Mouse (Mus musculus): ENCODE measurements around the gene Ntm. TPM values are rescaled to one million over a fixed set of nuclear protein-coding genes. Genes with fewer than 3 reads are reported as not detected.

Gene Ntm
- polyA plus RNA-seq, 1 experiment = 0.32 TPM

GRCm38 (mm10) chr9:29439401-29439800 lies 523.5 kb downstream of the Ntm start:
- no peak for DNase-seq (ENCODE audit: low read depth, low spot score)
- 55% methylated on average over 5 of the region's 5 CpGs for WGBS

GRCm38 (mm10) chr9:29434611-29435010 lies 528.3 kb downstream of the Ntm start:
- DNase-seq (ENCODE audit: low read depth, low spot score) = no peak
- WGBS = 49% methylated on average over 6 of the region's 6 CpGs

GRCm38 (mm10) chr9:29433910-29434309 lies 529.0 kb downstream of the Ntm start:
- WGBS = 9% methylated on average over 4 of the region's 4 CpGs
- DNase-seq (ENCODE audit: low read depth, low spot score) = no peak

- DNase-seq (ENCODE audit: low read depth, low spot score) = no peak
- WGBS = 69% methylated on average over 7 of the region's 7 CpGs
These were observed 529.8 kb downstream of the Ntm start for GRCm38 (mm10) chr9:29433156-29433555.

- DNase-seq (ENCODE audit: low read depth, low spot score) = no peak
- WGBS = 78% methylated on average over 9 of the region's 9 CpGs
These were observed 531.4 kb downstream of the Ntm start for GRCm38 (mm10) chr9:29431590-29431989.

- WGBS = 77% methylated on average over 3 of the region's 3 CpGs
- DNase-seq (ENCODE audit: low read depth, low spot score) = no peak
These were observed 532.8 kb downstream of the Ntm start for GRCm38 (mm10) chr9:29430189-29430588.

GRCm38 (mm10) chr9:29428322-29428721 lies 534.6 kb downstream of the Ntm start:
- no peak for DNase-seq (ENCODE audit: low read depth, low spot score)

GRCm38 (mm10) chr9:29426261-29426660 lies 536.7 kb downstream of the Ntm start:
- 83% methylated on average over 2 of the region's 2 CpGs for WGBS
- DNase-seq (ENCODE audit: low read depth, low spot score) = no peak

More at GRCm38 (mm10) chr9:29428322-29428721, 534.6 kb downstream of the Ntm start:
- 43% methylated on average over 7 of the region's 7 CpGs for WGBS

- DNase-seq (ENCODE audit: low read depth, low spot score) = no peak
- WGBS = 69% methylated on average over 2 of the region's 2 CpGs
These were observed 547.4 kb downstream of the Ntm start for GRCm38 (mm10) chr9:29415578-29415977.

GRCm38 (mm10) chr9:29413126-29413525 lies 549.8 kb downstream of the Ntm start:
- 71% methylated on average over 4 of the region's 4 CpGs for WGBS
- no peak for DNase-seq (ENCODE audit: low read depth, low spot score)

GRCm38 (mm10) chr9:29412181-29412771 lies 550.7 kb downstream of the Ntm start:
- WGBS = 3% methylated on average over 60 of the region's 61 CpGs
- no peak for DNase-seq (ENCODE audit: low read depth, low spot score)

- DNase-seq (ENCODE audit: low read depth, low spot score) = no peak
- 2% methylated on average over 40 of the region's 40 CpGs for WGBS
These were observed 551.3 kb downstream of the Ntm start for GRCm38 (mm10) chr9:29411408-29412180.

GRCm38 (mm10) chr9:29410728-29411407 lies 552.1 kb downstream of the Ntm start:
- WGBS = 34% methylated on average over 10 of the region's 10 CpGs
- DNase-seq (ENCODE audit: low read depth, low spot score) = no peak

GRCm38 (mm10) chr9:29410284-29410683 lies 552.7 kb downstream of the Ntm start:
- DNase-seq (ENCODE audit: low read depth, low spot score) = no peak
- 59% methylated on average over 6 of the region's 6 CpGs for WGBS

GRCm38 (mm10) chr9:29409216-29409907 lies 553.6 kb downstream of the Ntm start:
- DNase-seq (ENCODE audit: low read depth, low spot score) = no peak
- WGBS = 57% methylated on average over 8 of the region's 8 CpGs

GRCm38 (mm10) chr9:29407954-29408353 lies 555.0 kb downstream of the Ntm start:
- DNase-seq (ENCODE audit: low read depth, low spot score) = no peak

- no peak for DNase-seq (ENCODE audit: low read depth, low spot score)
- WGBS = 82% methylated on average over 2 of the region's 2 CpGs
These were observed 556.0 kb downstream of the Ntm start for GRCm38 (mm10) chr9:29406973-29407372.

- 83% methylated on average over 1 of the region's 1 CpGs for WGBS
- no peak for DNase-seq (ENCODE audit: low read depth, low spot score)
These were observed 556.9 kb downstream of the Ntm start for GRCm38 (mm10) chr9:29406046-29406445.

- DNase-seq (ENCODE audit: low read depth, low spot score) = no peak
- WGBS = 15% methylated on average over 8 of the region's 8 CpGs
These were observed 562.8 kb downstream of the Ntm start for GRCm38 (mm10) chr9:29400151-29400550.

GRCm38 (mm10) chr9:29396101-29396500 lies 566.8 kb downstream of the Ntm start:
- WGBS = 76% methylated on average over 5 of the region's 5 CpGs
- no peak for DNase-seq (ENCODE audit: low read depth, low spot score)

All from large intestine, adult 2 months (tissue).